Mouse (Mus musculus): Measurements from ENCODE around the gene A930017K11Rik. TPM values are rescaled to one million over a fixed set of nuclear protein-coding genes. Genes with fewer than 3 reads are reported as not detected.

A930017K11Rik gene
- total and polyA plus RNA-seq, 2 experiments from 2014 or later = not detected

GRCm38 (mm10) chr17:25919786-25920642 is 32.4 kb downstream of the A930017K11Rik start:
- Histone ChIP-seq H3K4me2 (ENCODE audit: low read depth, low read length) (peak overlapping the region; percentile 85), H3K27ac (ENCODE audit: low read depth) (peak overlapping the region; percentile 93), H3K4me3 (ENCODE audit: low read depth, low read length) (peak overlapping the region; percentile 98), H3K4me1 (ENCODE audit: control insufficient read depth, insufficient read depth) (peaks cover 11% of the 10 kb centered on the region), H3K36me3 (replicated peaks; ENCODE audit: control insufficient read depth, insufficient read depth, low read length) (no peaks in the 10 kb centered on the region), H3K27me3 (ENCODE audit: control insufficient read depth, insufficient read depth, low read length) (no peaks in the 10 kb centered on the region), H3K9ac (replicated peaks; ENCODE audit: low read depth, low read length) (peak overlapping the region; percentile 93), H3K9me3 (replicated peaks; ENCODE audit: control insufficient read depth, low read length) (no peaks in the 10 kb centered on the region)
- ATAC-seq (ENCODE audit: insufficient read depth, low read depth) (peak; percentile 96), DNase-seq (ENCODE audit: low spot score) (peak; percentile 100)
- WGBS = under 1% methylated on average over 32 of the region's 40 CpGs
- TF ChIP-seq EP300 (IDR thresholded peaks at IDR 0.05; ENCODE audit: low read depth) (peak; percentile 29), CTCF (IDR thresholded peaks at IDR 0.05; ENCODE audit: low read depth) (no peak; the same call in 1 of the 2 replicates)

GRCm38 (mm10) chr17:25919144-25919785 is 33.1 kb downstream of the A930017K11Rik start, which contains the start of gene Rab40c:
Rab40c (minus strand) TSS chr17:25919727.
- no peak for DNase-seq (ENCODE audit: low spot score)
- ATAC-seq (ENCODE audit: insufficient read depth, low read depth) = no peak
- H3K9ac ChIP-seq (replicated peaks; ENCODE audit: low read depth, low read length) = peak within 1 kb of the TSS; percentile 93
- H3K27me3 ChIP-seq (ENCODE audit: control insufficient read depth, insufficient read depth, low read length) = no peaks in the 10 kb centered on the region
- H3K9me3 ChIP-seq (replicated peaks; ENCODE audit: control insufficient read depth, low read length) = no peaks in the 10 kb centered on the region
- peak within 1 kb of the TSS; percentile 85 for H3K4me2 ChIP-seq (ENCODE audit: low read depth, low read length)
- peak within 1 kb of the TSS; percentile 98 for H3K4me3 ChIP-seq (ENCODE audit: low read depth, low read length)
- H3K36me3 ChIP-seq (replicated peaks; ENCODE audit: control insufficient read depth, insufficient read depth, low read length) = no peaks in the 10 kb centered on the region
- H3K27ac ChIP-seq (ENCODE audit: low read depth) = peak within 1 kb of the TSS; percentile 93
- H3K4me1 ChIP-seq (ENCODE audit: control insufficient read depth, insufficient read depth) = peaks cover 11% of the 10 kb centered on the region
- 1% methylated on average over 58 of the region's 78 CpGs for WGBS
- TF ChIP-seq EP300 (IDR thresholded peaks at IDR 0.05; ENCODE audit: low read depth) (no peak), CTCF (IDR thresholded peaks at IDR 0.05; ENCODE audit: low read depth) (no peak)

- no peak for DNase-seq (ENCODE audit: low spot score)
- Histone ChIP-seq H3K36me3 (replicated peaks; ENCODE audit: control insufficient read depth, insufficient read depth, low read length) (no peaks in the 10 kb centered on the region), H3K9me3 (replicated peaks; ENCODE audit: control insufficient read depth, low read length) (no peaks in the 10 kb centered on the region), H3K4me1 (ENCODE audit: control insufficient read depth, insufficient read depth) (peaks cover 21% of the 10 kb centered on the region), H3K4me3 (ENCODE audit: low read depth, low read length) (peak overlapping the region; percentile 98), H3K9ac (replicated peaks; ENCODE audit: low read depth, low read length) (peak overlapping the region; percentile 93), H3K27me3 (ENCODE audit: control insufficient read depth, insufficient read depth, low read length) (no peaks in the 10 kb centered on the region), H3K4me2 (ENCODE audit: low read depth, low read length) (peak overlapping the region; percentile 75), H3K27ac (ENCODE audit: low read depth) (no peak overlapping the region)
- no peak for ATAC-seq (ENCODE audit: insufficient read depth, low read depth)
- TF ChIP-seq EP300 (IDR thresholded peaks at IDR 0.05; ENCODE audit: low read depth) = no peak
- TF ChIP-seq CTCF (IDR thresholded peaks at IDR 0.05; ENCODE audit: low read depth) = no peak
- 71% methylated on average over 9 of the region's 9 CpGs for WGBS
Measured at GRCm38 (mm10) chr17:25918037-25918750, 34.2 kb downstream of the A930017K11Rik start.

- no peak for TF ChIP-seq EP300 (IDR thresholded peaks at IDR 0.05; ENCODE audit: low read depth)
- ATAC-seq (ENCODE audit: insufficient read depth, low read depth) (no peak), DNase-seq (ENCODE audit: low spot score) (no peak)
- Histone ChIP-seq H3K27me3 (ENCODE audit: control insufficient read depth, insufficient read depth, low read length) (no peaks in the 10 kb centered on the region), H3K27ac (ENCODE audit: low read depth) (no peak overlapping the region), H3K4me1 (ENCODE audit: control insufficient read depth, insufficient read depth) (peaks cover 22% of the 10 kb centered on the region), H3K4me3 (ENCODE audit: low read depth, low read length) (no peak overlapping the region), H3K4me2 (ENCODE audit: low read depth, low read length) (no peak overlapping the region), H3K9ac (replicated peaks; ENCODE audit: low read depth, low read length) (no peak overlapping the region), H3K36me3 (replicated peaks; ENCODE audit: control insufficient read depth, insufficient read depth, low read length) (no peaks in the 10 kb centered on the region), H3K9me3 (replicated peaks; ENCODE audit: control insufficient read depth, low read length) (no peaks in the 10 kb centered on the region)
- WGBS = 74% methylated on average over 8 of the region's 8 CpGs
Measured at GRCm38 (mm10) chr17:25916931-25917647, 35.3 kb downstream of the A930017K11Rik start.

GRCm38 (mm10) chr17:25914295-25914694 is 38.1 kb downstream of the A930017K11Rik start:
- TF ChIP-seq CTCF (IDR thresholded peaks at IDR 0.05; ENCODE audit: low read depth) (no peak), EP300 (IDR thresholded peaks at IDR 0.05; ENCODE audit: low read depth) (no peak)
- Histone ChIP-seq H3K4me2 (ENCODE audit: low read depth, low read length) (no peak overlapping the region), H3K4me1 (ENCODE audit: control insufficient read depth, insufficient read depth) (peaks cover 22% of the 10 kb centered on the region), H3K9me3 (replicated peaks; ENCODE audit: control insufficient read depth, low read length) (no peaks in the 10 kb centered on the region), H3K27ac (ENCODE audit: low read depth) (peak overlapping the region; percentile 71), H3K9ac (replicated peaks; ENCODE audit: low read depth, low read length) (no peak overlapping the region), H3K4me3 (ENCODE audit: low read depth, low read length) (no peak overlapping the region), H3K36me3 (replicated peaks; ENCODE audit: control insufficient read depth, insufficient read depth, low read length) (no peaks in the 10 kb centered on the region), H3K27me3 (ENCODE audit: control insufficient read depth, insufficient read depth, low read length) (no peaks in the 10 kb centered on the region)
- WGBS = 61% methylated on average over 4 of the region's 4 CpGs
- no peak for DNase-seq (ENCODE audit: low spot score)
- ATAC-seq (ENCODE audit: insufficient read depth, low read depth) = no peak

Data from heart, postnatal 0 days (tissue).